Mouse (Mus musculus) liver, embryonic 14.5 days (tissue): ENCODE results near the gene 2010109A12Rik. TPM values are rescaled to one million over a fixed set of nuclear protein-coding genes. Genes with fewer than 3 reads are reported as not detected.

ENCODE experiments used
- ATAC-seq: fragments of 200-750 bp; cut with Nextera tagmentation; 2 replicates; pipeline ENCODE4 v1.8.0; 2017; ENCODE audit warnings: moderate number of reproducible peaks, mild to moderate bottlenecking, moderate library complexity; ENCODE audit not compliant: insufficient read depth
- DNase-seq, 3 experiments: peaks; one replicate each; pipeline ENCODE4 v3.0.0-alpha.2; 2012 to 2013; ENCODE audit warnings: low read depth in 3 of 3, low spot score in 3 of 3
- H3K27ac ChIP-seq: fragments of 300-500 bp; sonication (generic); 2 replicates; pipeline ENCODE4 v1.5.1; 2014; ENCODE audit warnings: moderate library complexity, mild to moderate bottlenecking, control low read depth, inconsistent platforms
- H3K27me3 ChIP-seq: fragments of 300-500 bp; sonication (generic); 2 replicates; pipeline ENCODE4 v1.6.1; 2014; ENCODE audit warnings: mild to moderate bottlenecking, low read length, moderate library complexity; ENCODE audit not compliant: control insufficient read depth, insufficient read depth
- H3K36me3 ChIP-seq: fragments of 300-500 bp; sonication (generic); replicated peaks from 2 replicates; pipeline ENCODE4 v1.6.1; 2014; ENCODE audit warnings: low read depth; ENCODE audit not compliant: control insufficient read depth, insufficient read depth
- H3K4me1 ChIP-seq, 2 experiments: fragments of 200-500 bp in 1 of 2; fragments of 300-500 bp in 1 of 2; sonication (generic) in 1 of 2; replicated peaks; 2 replicates each; pipeline ENCODE4 v1.6.1; 2012 to 2014; ENCODE audit warnings: antibody characterized with exemption in 1 of 2, inconsistent platforms in 1 of 2, low read length in 1 of 2; ENCODE audit not compliant: control insufficient read depth in 2 of 2, insufficient read depth in 2 of 2
- H3K4me2 ChIP-seq: fragments of 300-500 bp; sonication (generic); 2 replicates; pipeline ENCODE4 v1.6.1; 2014; ENCODE audit warnings: low read depth, mild to moderate bottlenecking, control low read depth, moderate library complexity
- H3K4me3 ChIP-seq, 2 experiments: fragments of 200-500 bp in 1 of 2; fragments of 300-500 bp in 1 of 2; sonication (generic) in 1 of 2; 2 replicates each; pipeline ENCODE4 v1.5.1; 2012 to 2014; ENCODE audit warnings: low read depth in 2 of 2, low read length in 2 of 2, mild to moderate bottlenecking in 2 of 2, control low read depth in 1 of 2, inconsistent platforms in 1 of 2, moderate library complexity in 1 of 2; ENCODE audit not compliant: insufficient read depth in 1 of 2
- H3K9ac ChIP-seq: fragments of 300-500 bp; sonication (generic); replicated peaks from 2 replicates; pipeline ENCODE4 v1.6.1; 2014; ENCODE audit warnings: mild to moderate bottlenecking, control low read depth, moderate library complexity
- H3K9me3 ChIP-seq: fragments of 300-500 bp; sonication (generic); 2 replicates; pipeline ENCODE4 v1.6.1; 2016; ENCODE audit warnings: low read length, mixed read lengths; ENCODE audit not compliant: control insufficient read depth
- CTCF ChIP-seq: IDR thresholded peaks from 2 replicates; pipeline ENCODE4 v1.5.1; 2016; ENCODE audit warnings: antibody characterized with exemption, low read depth, control low read depth
- EP300 ChIP-seq: IDR thresholded peaks from 2 replicates; pipeline ENCODE4 v1.6.1; 2016; ENCODE audit warnings: antibody characterized with exemption, low read depth
- WGBS: fragments of 180-500 bp; shearing (Covaris S2); extraction: QIAGEN DNeasy Blood & Tissue Kit; methylation state at CpG from one replicate; pipeline ENCODE4 v1.1.7; 2014; ENCODE audit not compliant: insufficient replicate concordance; 5-methylcytosine and 5-hydroxymethylcytosine counted together
- polyA plus RNA-seq, 2 experiments: library from polyadenylated mRNA; depleted of rRNA in 1 of 2; stranded (reverse) in 1 of 2; unstranded in 1 of 2; fragments of >200 nt; fragmentation: Nextera tagmentation in 1 of 2; extraction: Ambion mirVana in 1 of 2; gene quantifications; 2 replicates each; pipeline versions ENCODE4 v1.2.1 to v1.2.3; 2012 to 2014

The 2010109A12Rik gene
- polyA plus RNA-seq (2012; rRNA removed) (0.30 and 0.55 TPM in 2 replicates), polyA plus RNA-seq (2014; fragmentation: Nextera tagmentation; extraction: Ambion mirVana) (1.2 and 1.5 TPM in 2 replicates)

DNA sequence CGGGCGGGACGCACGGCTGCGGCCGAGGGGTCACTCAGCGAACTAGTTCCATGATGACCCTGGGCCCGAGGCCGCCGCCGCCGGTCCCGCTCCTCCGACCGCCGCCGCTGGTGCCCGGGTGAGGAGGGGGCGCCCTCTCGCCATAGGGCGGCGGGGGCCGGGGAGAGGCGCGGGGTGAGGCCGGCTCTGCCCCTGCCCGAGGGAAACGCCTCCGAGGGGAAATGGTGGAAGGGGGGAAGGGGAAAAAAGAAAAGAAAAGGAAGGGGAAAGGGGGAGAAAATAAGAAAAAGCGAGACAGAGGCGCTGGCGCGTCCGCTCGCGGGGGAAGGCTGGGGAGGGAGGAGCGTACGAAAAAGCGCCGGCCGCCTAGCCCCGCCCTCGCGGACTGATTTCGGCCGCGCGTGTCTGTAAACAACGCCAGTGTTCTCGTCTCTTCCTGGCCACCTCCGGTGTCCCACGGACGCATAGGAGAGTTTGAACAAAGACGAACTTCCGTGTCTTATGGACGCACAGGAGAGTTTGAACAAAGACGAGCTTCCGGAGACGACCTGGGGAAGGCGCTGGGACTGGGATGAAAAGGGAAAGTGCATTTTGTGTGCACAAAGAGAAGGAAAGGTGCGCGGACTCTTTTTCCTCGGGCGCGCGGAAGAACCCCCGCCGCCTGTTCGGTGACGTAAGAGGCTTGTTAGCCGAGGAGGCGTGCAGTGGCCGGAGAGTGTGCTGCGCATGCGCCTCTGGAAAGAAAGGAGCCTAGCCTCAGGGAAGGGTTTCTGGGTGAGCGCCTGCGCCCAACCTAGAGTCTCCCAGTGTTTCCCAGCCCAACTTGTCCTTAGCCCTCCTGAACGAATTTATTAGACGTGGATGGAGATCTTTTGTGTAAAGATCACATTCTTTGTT, at the start of gene 2010109A12Rik, which contains the start of gene Ccni:
Gene 2010109A12Rik, plus strand, starts transcription at position 410 of the 897 bp plus-strand sequence.
Gene Ccni, minus strand, starts transcription at position 387 of the 897 bp plus-strand sequence.
- Histone ChIP-seq H3K4me3 (peak within 1 kb of the TSS; percentile 68 to 99), H3K4me2 (peak within 1 kb of the TSS; percentile 80), H3K4me1 (peaks cover 6 to 10% of the 10 kb centered on the region in 2 experiments), H3K9ac (peak within 1 kb of the TSS; percentile 88), H3K9me3 (no peaks in the 10 kb centered on the region), H3K27me3 (no peaks in the 10 kb centered on the region), H3K36me3 (peaks cover 2% of the 10 kb centered on the region), H3K27ac (peak within 1 kb of the TSS; percentile 77)
- DNase-seq (peak; percentile 90 to 92 (median 91)), ATAC-seq (peak; percentile 95)
- WGBS, result under 1% methylated on average over 79 of the region's 79 CpGs
- TF ChIP-seq CTCF (no peak), EP300 (peak; percentile 66)

- Histone ChIP-seq H3K4me2 (no peak overlapping the region), H3K9me3 (no peaks in the 10 kb centered on the region), H3K4me1 (no peaks in the 10 kb centered on the region), H3K9ac (no peak overlapping the region), H3K27me3 (no peaks in the 10 kb centered on the region), H3K27ac (no peak overlapping the region), H3K36me3 (no peaks in the 10 kb centered on the region; the same call in 1 of the 2 replicates), H3K4me3 (no peak overlapping the region)
- DNase-seq (peak in 1 of 3 experiments; percentile 5), ATAC-seq (no peak)
- TF ChIP-seq EP300, result no peak
- peak; percentile 61 for TF ChIP-seq CTCF
- WGBS, result 92% methylated on average over 3 of the region's 3 CpGs
These were observed 42.8 kb upstream of the 2010109A12Rik start for GRCm38 (mm10) chr5:93163541-93163940.

GRCm38 (mm10) chr5:93167919-93168516, 38.3 kb upstream of the 2010109A12Rik start:
- WGBS, result 81% methylated on average over 11 of the region's 11 CpGs
- Histone ChIP-seq H3K9me3 (no peaks in the 10 kb centered on the region), H3K27me3 (no peaks in the 10 kb centered on the region), H3K4me2 (no peak overlapping the region), H3K9ac (no peak overlapping the region), H3K36me3 (no peaks in the 10 kb centered on the region; the same call in 1 of the 2 replicates), H3K4me1 (no peaks in the 10 kb centered on the region), H3K4me3 (no peak overlapping the region), H3K27ac (no peak overlapping the region)
- no peak for ATAC-seq
- no peak for DNase-seq
- TF ChIP-seq EP300 (no peak), CTCF (no peak)

GRCm38 (mm10) chr5:93168654-93169053, 37.7 kb upstream of the 2010109A12Rik start:
- Histone ChIP-seq H3K27me3 (no peaks in the 10 kb centered on the region), H3K4me2 (no peak overlapping the region), H3K27ac (no peak overlapping the region), H3K36me3 (no peaks in the 10 kb centered on the region; the same call in 1 of the 2 replicates), H3K9ac (no peak overlapping the region), H3K4me1 (no peaks in the 10 kb centered on the region), H3K4me3 (no peak overlapping the region), H3K9me3 (no peaks in the 10 kb centered on the region)
- TF ChIP-seq EP300 (no peak), CTCF (no peak)
- no peak for DNase-seq
- WGBS, result 84% methylated on average over 6 of the region's 6 CpGs
- no peak for ATAC-seq

GRCm38 (mm10) chr5:93171420-93171819, 34.9 kb upstream of the 2010109A12Rik start:
- Histone ChIP-seq H3K4me2 (no peak overlapping the region), H3K27ac (no peak overlapping the region), H3K9me3 (no peaks in the 10 kb centered on the region), H3K27me3 (no peaks in the 10 kb centered on the region), H3K9ac (no peak overlapping the region), H3K36me3 (no peaks in the 10 kb centered on the region; the same call in 1 of the 2 replicates), H3K4me3 (no peak overlapping the region), H3K4me1 (no peaks in the 10 kb centered on the region)
- ATAC-seq (no peak), DNase-seq (no peak)
- TF ChIP-seq EP300, result no peak
- no peak for TF ChIP-seq CTCF
- WGBS, result 87% methylated on average over 15 of the region's 15 CpGs
